Mouse (Mus musculus) C2C12 (cell line): ENCODE data around the gene Gpr143.

Experiments
- CEBPB ChIP-seq: IDR thresholded peaks from one replicate; pipeline ENCODE4 v1.6.1; 2011; ENCODE audit warnings: low read depth, mild to moderate bottlenecking, control low read depth, moderate library complexity
- CTCF ChIP-seq: IDR thresholded peaks from one replicate; pipeline ENCODE4 v1.5.1; 2011; ENCODE audit not compliant: control insufficient read depth, insufficient read depth, insufficient read length
- FOSL1 ChIP-seq: IDR thresholded peaks from one replicate; pipeline ENCODE4 v1.8.0; 2011; ENCODE audit warnings: mild to moderate bottlenecking, low read length; ENCODE audit not compliant: poor library complexity, insufficient read depth, severe bottlenecking
- MAX ChIP-seq: IDR thresholded peaks from one replicate; pipeline ENCODE4 v1.6.1; 2011; ENCODE audit warnings: mild to moderate bottlenecking, control low read depth
- MYOD1 ChIP-seq: IDR thresholded peaks from one replicate; pipeline ENCODE4 v1.6.1; 2011; ENCODE audit warnings: low read depth; ENCODE audit not compliant: control insufficient read depth, insufficient read length
- MYOG ChIP-seq: IDR thresholded peaks from one replicate; pipeline ENCODE4 v1.6.1; 2011; ENCODE audit not compliant: control insufficient read depth, insufficient read length; ENCODE audit errors: extremely low read depth
- USF1 ChIP-seq: IDR thresholded peaks from one replicate; pipeline ENCODE4 v1.6.1; 2011; ENCODE audit warnings: low read depth, mild to moderate bottlenecking, control low read depth, moderate library complexity

DNA sequence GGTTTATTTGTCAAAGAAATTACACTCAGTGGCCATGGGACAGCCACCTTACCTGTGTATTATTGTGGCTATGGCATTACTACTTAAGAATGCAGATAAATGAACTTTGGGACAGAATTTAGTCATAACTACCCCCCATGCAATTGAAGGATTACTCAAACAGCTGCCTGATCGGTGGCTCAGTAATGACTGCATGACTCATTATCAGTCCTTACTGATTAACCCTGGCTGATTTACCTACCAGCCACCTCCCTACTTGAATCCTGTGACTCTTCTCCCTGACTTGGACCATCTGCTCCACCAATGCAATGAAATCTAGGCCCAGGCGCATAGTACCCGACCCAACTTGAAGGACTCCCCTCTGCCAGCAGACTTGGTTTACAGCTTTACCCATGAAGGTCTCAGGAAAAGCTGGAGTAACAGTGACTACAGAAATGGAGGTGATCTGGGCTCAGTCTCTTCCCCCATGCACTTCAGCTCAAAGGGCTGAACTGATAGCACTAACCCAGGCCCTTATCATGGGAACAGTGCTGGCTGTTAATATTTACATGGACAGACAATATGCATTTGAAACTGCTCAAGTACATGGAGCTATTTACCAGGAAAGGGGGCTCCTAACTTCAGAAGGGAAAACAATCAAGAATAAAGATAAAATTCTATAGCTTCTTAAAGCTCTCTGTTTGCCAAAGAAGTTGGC is 73.5 kb downstream of the Gpr143 start:
- TF ChIP-seq CTCF: no peak
- TF ChIP-seq MYOG: no peak
- TF ChIP-seq USF1: no peak
- no peak for TF ChIP-seq MAX
- no peak for TF ChIP-seq CEBPB
- no peak for TF ChIP-seq MYOD1
- TF ChIP-seq FOSL1: no peak
